Mouse (Mus musculus): Measurements from ENCODE around the gene Fars2. TPM values are rescaled to one million over a fixed set of nuclear protein-coding genes. Genes with fewer than 3 reads are reported as not detected.
"Not testable (repeated sequence)": the region's sequence is repeated elsewhere in the genome, so short reads cannot be mapped to it uniquely, and the experiment has no call there.

Fars2 gene
- polyA plus RNA-seq, 1 experiment from 2014 or later, result 31.4 TPM

GRCm38 (mm10) chr13:36145601-36146000 is 28.4 kb downstream of the Fars2 start:
- Histone ChIP-seq H3K4me3 (replicated peaks) (no peak overlapping the region), H3K4me2 (no peak overlapping the region), H3K27me3 (no peaks in the 10 kb centered on the region), H3K27ac (no peak overlapping the region), H3K4me1 (replicated peaks) (peaks cover 15% of the 10 kb centered on the region; the same call in 1 of the 2 replicates), H3K9ac (no peak overlapping the region), H3K9me3 (replicated peaks) (no peaks in the 10 kb centered on the region), H3K36me3 (no peaks in the 10 kb centered on the region)
- DNase-seq, result no peak
- WGBS (ENCODE audit: insufficient replicate concordance), result 59% methylated on average over 1 of the region's 1 CpGs
- no peak for ATAC-seq (ENCODE audit: low read depth)

DNA sequence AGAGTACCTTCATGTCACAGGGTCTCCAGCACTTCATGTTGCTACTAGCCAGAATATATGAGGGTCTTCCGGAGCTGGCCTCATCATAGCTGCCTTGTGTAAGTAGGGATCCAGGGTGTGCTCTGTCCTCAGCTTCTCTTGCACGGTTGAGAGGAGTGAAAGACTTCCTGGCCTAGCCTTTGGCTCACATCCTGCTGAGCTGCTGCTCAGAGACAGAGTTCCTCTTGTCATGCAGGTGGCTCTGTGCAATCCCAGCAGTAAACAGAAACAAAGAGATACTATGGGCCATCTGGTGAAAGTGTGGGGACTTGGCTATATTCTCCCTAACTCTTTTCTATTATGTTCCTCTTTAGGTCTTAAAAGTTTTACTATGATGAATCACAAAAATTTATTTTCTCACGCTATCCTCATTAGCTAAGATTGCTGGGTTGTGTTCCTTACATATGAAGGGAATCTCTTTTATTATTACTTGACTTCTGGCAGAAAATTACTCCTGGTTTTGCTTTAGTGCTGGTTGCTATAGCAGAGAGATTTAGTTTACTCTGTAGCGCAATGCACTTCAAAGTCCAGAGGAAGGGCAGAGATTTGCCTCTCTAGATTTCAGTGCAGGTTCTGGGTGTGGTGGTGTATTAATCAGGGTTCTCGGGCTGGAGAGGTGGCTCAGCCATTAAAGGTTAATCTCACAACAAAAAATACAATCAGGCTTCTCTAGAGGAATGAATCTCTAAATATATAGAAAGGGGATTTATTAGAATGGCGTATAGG is 32.1 kb downstream of the Fars2 start:
- Histone ChIP-seq H3K27ac (no peak overlapping the region), H3K4me3 (replicated peaks) (no peak overlapping the region), H3K9me3 (replicated peaks) (no peaks in the 10 kb centered on the region), H3K9ac (no peak overlapping the region), H3K27me3 (no peaks in the 10 kb centered on the region), H3K36me3 (no peaks in the 10 kb centered on the region), H3K4me2 (no peak overlapping the region), H3K4me1 (replicated peaks) (peaks cover 14% of the 10 kb centered on the region; the same call in 1 of the 2 replicates)
- 61% methylated on average over 6 of the region's 6 CpGs for WGBS (ENCODE audit: insufficient replicate concordance)
- ATAC-seq (ENCODE audit: low read depth) (no peak), DNase-seq (no peak)

DNA sequence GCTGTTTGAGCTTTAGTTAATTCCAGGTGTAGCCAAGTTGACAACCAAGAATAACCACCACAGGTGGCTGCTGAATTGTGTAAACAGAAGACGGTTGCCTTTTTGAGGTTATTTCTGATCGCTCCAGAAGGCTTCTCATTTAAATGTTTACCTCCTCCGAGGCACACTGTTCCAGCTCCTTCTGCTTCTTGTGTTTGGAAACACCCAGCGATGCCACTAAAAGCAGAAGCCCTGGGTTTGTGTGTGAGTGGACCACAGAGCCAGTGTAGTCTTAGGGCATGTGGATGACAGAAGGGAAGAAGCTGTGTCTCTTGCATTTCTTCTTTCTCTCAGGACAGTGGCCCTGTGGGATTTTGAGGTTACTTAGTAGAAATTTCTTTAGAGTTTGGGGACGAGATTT is 33.1 kb downstream of the Fars2 start:
- WGBS (ENCODE audit: insufficient replicate concordance), result 62% methylated on average over 5 of the region's 5 CpGs
- peaks cover 14% of the 10 kb centered on the region; the same call in 1 of the 2 replicates for H3K4me1 ChIP-seq (replicated peaks)
- ATAC-seq (ENCODE audit: low read depth), result no peak
- no peak overlapping the region for H3K4me3 ChIP-seq (replicated peaks)
- DNase-seq, result no peak
- no peaks in the 10 kb centered on the region for H3K9me3 ChIP-seq (replicated peaks)
- no peak overlapping the region for H3K9ac ChIP-seq
- no peak overlapping the region for H3K4me2 ChIP-seq
- no peak overlapping the region for H3K27ac ChIP-seq
- no peaks in the 10 kb centered on the region for H3K36me3 ChIP-seq
- no peaks in the 10 kb centered on the region for H3K27me3 ChIP-seq

GRCm38 (mm10) chr13:36152728-36153498 is 35.7 kb downstream of the Fars2 start:
- H3K36me3 ChIP-seq, result no peaks in the 10 kb centered on the region
- no peak for ATAC-seq (ENCODE audit: low read depth)
- DNase-seq, result no peak
- peaks cover 15% of the 10 kb centered on the region; the same call in 1 of the 2 replicates for H3K4me1 ChIP-seq (replicated peaks)
- no peaks in the 10 kb centered on the region for H3K27me3 ChIP-seq
- H3K27ac ChIP-seq, result no peak overlapping the region
- no peak overlapping the region; the same call in 1 of the 2 replicates for H3K9ac ChIP-seq
- no peak overlapping the region for H3K4me3 ChIP-seq (replicated peaks)
- H3K4me2 ChIP-seq, result no peak overlapping the region
- WGBS (ENCODE audit: insufficient replicate concordance), result 68% methylated on average over 5 of the region's 5 CpGs
- no peaks in the 10 kb centered on the region for H3K9me3 ChIP-seq (replicated peaks)

DNA sequence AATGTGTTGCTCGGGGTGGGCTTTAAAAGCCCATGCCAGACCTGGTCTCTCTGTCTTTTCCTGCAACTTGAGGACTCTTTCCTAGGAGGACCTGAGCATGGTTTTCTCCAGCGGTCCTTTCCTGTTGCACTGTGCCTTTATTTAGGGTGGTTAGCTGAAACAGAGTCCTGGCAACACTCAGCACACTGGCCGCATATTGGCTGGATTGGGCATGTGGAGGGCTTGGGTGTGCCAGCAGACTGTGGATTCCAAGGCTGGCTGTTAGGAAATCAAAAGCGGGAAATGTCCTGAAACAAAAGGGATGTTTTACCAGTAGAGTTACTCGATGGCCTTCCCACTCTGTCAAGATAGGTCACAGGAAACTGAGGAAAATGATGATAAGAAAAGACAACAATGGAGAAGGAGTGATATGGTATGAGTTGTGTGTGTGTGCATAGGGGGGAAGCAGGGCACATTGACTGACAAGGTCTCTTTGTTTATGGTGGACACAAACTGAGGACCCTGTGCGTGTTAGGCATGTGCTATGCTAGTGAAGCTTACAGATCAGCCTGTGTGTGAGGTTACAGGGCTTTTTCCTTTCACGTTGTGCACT is 39.2 kb downstream of the Fars2 start:
- WGBS (ENCODE audit: insufficient replicate concordance), result 63% methylated on average over 7 of the region's 7 CpGs
- no peak overlapping the region for H3K9ac ChIP-seq
- no peak for ATAC-seq (ENCODE audit: low read depth)
- no peak overlapping the region for H3K4me3 ChIP-seq (replicated peaks)
- no peak overlapping the region for H3K27ac ChIP-seq
- H3K36me3 ChIP-seq, result no peaks in the 10 kb centered on the region
- no peaks in the 10 kb centered on the region for H3K27me3 ChIP-seq
- peaks cover 9% of the 10 kb centered on the region for H3K4me1 ChIP-seq (replicated peaks)
- DNase-seq, result no peak
- no peak overlapping the region for H3K4me2 ChIP-seq
- H3K9me3 ChIP-seq (replicated peaks), result no peaks in the 10 kb centered on the region

DNA sequence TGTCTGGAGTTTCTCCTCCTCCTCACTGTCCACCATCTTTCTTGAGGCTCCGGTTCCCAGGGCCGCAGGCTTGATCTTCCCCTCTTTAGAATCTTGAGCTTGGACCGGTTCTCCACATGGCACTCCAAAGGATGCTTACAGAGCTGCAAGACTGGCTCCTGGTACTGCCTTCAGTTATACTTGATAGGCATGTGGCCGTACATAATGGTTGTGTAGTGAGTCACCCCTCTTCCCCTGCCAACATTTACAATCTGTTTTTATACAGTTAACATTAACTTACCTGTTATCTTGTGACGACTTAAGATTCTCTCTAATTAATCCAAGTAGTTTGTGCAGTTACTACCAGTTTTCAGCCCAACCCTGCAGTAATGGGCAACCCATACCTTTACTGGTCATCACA is 46.2 kb downstream of the Fars2 start:
- no peak overlapping the region for H3K4me3 ChIP-seq (replicated peaks)
- 87% methylated on average over 5 of the region's 5 CpGs for WGBS (ENCODE audit: insufficient replicate concordance)
- H3K27ac ChIP-seq, result no peak overlapping the region
- H3K4me1 ChIP-seq (replicated peaks), result peaks cover 3% of the 10 kb centered on the region; the same call in 1 of the 2 replicates
- no peaks in the 10 kb centered on the region for H3K27me3 ChIP-seq
- H3K4me2 ChIP-seq, result no peak overlapping the region
- DNase-seq, result no peak
- no peaks in the 10 kb centered on the region for H3K9me3 ChIP-seq (replicated peaks)
- ATAC-seq (ENCODE audit: low read depth), result no peak
- no peak overlapping the region for H3K9ac ChIP-seq
- no peaks in the 10 kb centered on the region for H3K36me3 ChIP-seq

DNA sequence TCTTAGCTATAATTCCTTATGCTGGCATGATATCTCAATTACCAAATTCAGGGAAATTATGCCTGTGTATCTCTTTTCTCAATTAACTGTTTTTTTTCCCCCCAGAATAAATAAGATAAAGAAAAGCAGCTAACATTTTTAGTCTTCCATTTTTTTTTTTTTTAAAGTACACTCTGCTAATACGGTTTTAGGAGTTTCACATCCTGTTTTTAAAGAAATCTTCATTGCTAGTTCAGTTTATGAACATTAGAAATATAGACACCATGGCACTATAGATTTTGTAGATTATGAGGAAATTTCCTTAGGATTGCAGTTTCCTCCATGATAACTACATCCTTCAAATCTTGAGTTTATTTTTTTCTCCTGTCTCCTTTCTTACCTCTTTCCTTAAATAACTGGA is 46.7 kb downstream of the Fars2 start:
- ATAC-seq (ENCODE audit: low read depth), result no peak
- no peaks in the 10 kb centered on the region for H3K36me3 ChIP-seq
- no peak overlapping the region for H3K27ac ChIP-seq
- H3K4me1 ChIP-seq (replicated peaks), result 0 out of 2 replicates have a peak, but pooled peaks cover 3% of the 10 kb centered on the region
- no peaks in the 10 kb centered on the region for H3K9me3 ChIP-seq (replicated peaks)
- H3K9ac ChIP-seq, result no peak overlapping the region
- DNase-seq, result no peak
- 61% methylated on average over 1 of the region's 1 CpGs for WGBS (ENCODE audit: insufficient replicate concordance)
- H3K27me3 ChIP-seq, result no peaks in the 10 kb centered on the region
- H3K4me3 ChIP-seq (replicated peaks), result no peak overlapping the region
- H3K4me2 ChIP-seq, result no peak overlapping the region

DNA sequence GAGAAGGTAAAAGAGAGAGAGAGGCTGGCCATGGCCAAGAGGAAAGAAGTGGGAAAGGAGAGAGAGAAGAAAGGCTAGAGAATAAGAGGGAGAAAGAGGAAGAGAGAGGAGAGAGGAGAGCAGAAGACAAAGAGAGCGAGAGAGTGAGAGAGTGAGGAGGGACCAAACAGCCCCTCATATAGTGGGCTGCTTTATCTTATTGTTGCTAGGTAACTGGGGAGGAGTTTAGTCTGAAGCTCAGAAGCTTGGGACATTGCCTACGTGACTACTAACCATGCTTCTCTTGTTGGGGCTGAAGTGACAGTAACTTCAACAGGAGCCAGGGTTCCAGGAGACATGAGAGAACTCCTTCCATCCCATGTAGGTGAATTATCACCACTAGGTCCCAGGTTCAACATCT is 55.8 kb downstream of the Fars2 start:
- 28% methylated on average over 2 of the region's 2 CpGs for WGBS (ENCODE audit: insufficient replicate concordance)
- H3K27me3 ChIP-seq; H3K9me3 ChIP-seq (replicated peaks); H3K36me3 ChIP-seq; H3K9ac ChIP-seq; H3K4me2 ChIP-seq; H3K4me3 ChIP-seq (replicated peaks): not testable (repeated sequence)
- ATAC-seq (ENCODE audit: low read depth) (peak; percentile 69; the same call in 1 of the 2 replicates), DNase-seq (peak; percentile 18)
- Histone ChIP-seq H3K4me1 (replicated peaks) (peaks cover 13% of the 10 kb centered on the region), H3K27ac (peak overlapping the region; percentile 45; the same call in 1 of the 2 replicates)

- Histone ChIP-seq H3K4me1 (replicated peaks) (peaks cover 13% of the 10 kb centered on the region), H3K36me3 (no peaks in the 10 kb centered on the region), H3K9me3 (replicated peaks) (no peaks in the 10 kb centered on the region), H3K27ac (no peak overlapping the region), H3K27me3 (no peaks in the 10 kb centered on the region), H3K9ac (no peak overlapping the region), H3K4me2 (no peak overlapping the region), H3K4me3 (replicated peaks) (no peak overlapping the region)
- WGBS (ENCODE audit: insufficient replicate concordance), result 89% methylated on average over 5 of the region's 5 CpGs
- DNase-seq (no peak), ATAC-seq (ENCODE audit: low read depth) (no peak)
Measured at GRCm38 (mm10) chr13:36174101-36174500, 56.9 kb downstream of the Fars2 start.

- WGBS (ENCODE audit: insufficient replicate concordance), result 71% methylated on average over 4 of the region's 4 CpGs
- H3K27ac ChIP-seq, result no peak overlapping the region
- no peak overlapping the region for H3K9ac ChIP-seq
- H3K36me3 ChIP-seq, result no peaks in the 10 kb centered on the region
- no peak overlapping the region for H3K4me3 ChIP-seq (replicated peaks)
- ATAC-seq (ENCODE audit: low read depth), result no peak
- H3K4me2 ChIP-seq, result no peak overlapping the region
- H3K9me3 ChIP-seq (replicated peaks), result no peaks in the 10 kb centered on the region
- no peaks in the 10 kb centered on the region for H3K27me3 ChIP-seq
- no peak for DNase-seq
- H3K4me1 ChIP-seq (replicated peaks), result peaks cover 17% of the 10 kb centered on the region
Measured at GRCm38 (mm10) chr13:36174772-36175171, 57.6 kb downstream of the Fars2 start.

- no peaks in the 10 kb centered on the region for H3K27me3 ChIP-seq
- H3K27ac ChIP-seq, result no peak overlapping the region
- WGBS (ENCODE audit: insufficient replicate concordance), result 82% methylated on average over 2 of the region's 2 CpGs
- no peak for ATAC-seq (ENCODE audit: low read depth)
- peaks cover 7% of the 10 kb centered on the region; the same call in 1 of the 2 replicates for H3K4me1 ChIP-seq (replicated peaks)
- no peak overlapping the region for H3K4me3 ChIP-seq (replicated peaks)
- H3K9me3 ChIP-seq (replicated peaks), result no peaks in the 10 kb centered on the region
- H3K36me3 ChIP-seq, result no peaks in the 10 kb centered on the region
- no peak for DNase-seq
- no peak overlapping the region for H3K9ac ChIP-seq
- no peak overlapping the region for H3K4me2 ChIP-seq
Measured at GRCm38 (mm10) chr13:36181231-36181630, 64.0 kb downstream of the Fars2 start.

All from liver, embryonic 13.5 days (tissue).